In genomic region chr4:129584370-129584769, GRCm38 (mm10) we compare ENCODE assay signal across 10 mouse cellular contexts. TPM values are rescaled to one million over a fixed set of nuclear protein-coding genes. Genes with fewer than 3 reads are reported as not detected.
DNase-seq lines count a peak whose midpoint lies in the region; ATAC-seq lines count a peak whose summit lies in the region.
"Had no signal": no experiment of that assay in that cellular context is flagged by ENCODE, and none has a peak within 500 bp of the region (broad histone marks: within the 10 kb centered on the region; RNA-seq: fewer than 3 reads in every experiment).

No protein-coding gene starts in this region.

- peak overlapping the region; percentile 79 for H3K4me2 ChIP-seq in heart, embryonic 11.5 days
- H3K4me2 ChIP-seq in forebrain, embryonic 12.5 days, result peak overlapping the region; percentile 68
- H3K4me2 ChIP-seq in liver, embryonic 13.5 days, result peak overlapping the region; percentile 84

- peak overlapping the region; percentile 55 for H3K4me3 ChIP-seq in heart, embryonic 11.5 days (ENCODE audit: low read depth, low read length)
- H3K4me3 ChIP-seq in forebrain, embryonic 12.5 days (replicated peaks), result peak overlapping the region; percentile 44; the same call in 1 of the 2 replicates
- H3K4me3 ChIP-seq in liver, embryonic 13.5 days (replicated peaks), result peak overlapping the region; percentile 64

- H3K9ac ChIP-seq in heart, embryonic 11.5 days (ENCODE audit: low read depth, low read length), result peak overlapping the region; percentile 70
- H3K9ac ChIP-seq in forebrain, embryonic 12.5 days, result no peak overlapping the region
- peak overlapping the region; percentile 68 for H3K9ac ChIP-seq in liver, embryonic 13.5 days

- peak overlapping the region; percentile 62; the same call in 1 of the 2 replicates for H3K27ac ChIP-seq in heart, embryonic 11.5 days (ENCODE audit: low read depth, low read length)
- H3K27ac ChIP-seq in forebrain, embryonic 12.5 days, result no peak overlapping the region
- peak overlapping the region; percentile 87; the same call in 1 of the 2 replicates for H3K27ac ChIP-seq in liver, embryonic 13.5 days

- intact Hi-C loops in heart, postnatal 14 days (cut with DNase I), result loop anchor here (2.0 kb wide), 1 partner anchor 24 kb away; no protein-coding TSS in a partner anchor

- peaks cover 9% of the 10 kb centered on the region for H3K4me1 ChIP-seq in heart, embryonic 11.5 days (ENCODE audit: control insufficient read depth, insufficient read depth, low read length)
- H3K4me1 ChIP-seq in forebrain, embryonic 12.5 days, result peaks cover 9% of the 10 kb centered on the region
- H3K4me1 ChIP-seq in liver, embryonic 13.5 days (replicated peaks), result peaks cover 45% of the 10 kb centered on the region

- H3K36me3 ChIP-seq in heart, embryonic 11.5 days (ENCODE audit: control insufficient read depth, insufficient read depth, low read length), result no peaks in the 10 kb centered on the region
- no peaks in the 10 kb centered on the region for H3K36me3 ChIP-seq in forebrain, embryonic 12.5 days (replicated peaks)
- no peaks in the 10 kb centered on the region for H3K36me3 ChIP-seq in liver, embryonic 13.5 days

- no peak for ATAC-seq in heart, embryonic 11.5 days (replicated peaks; ENCODE audit: insufficient number of reproducible peaks, low FRiP score, low TSS enrichment)
- no peak for ATAC-seq in forebrain, embryonic 12.5 days (ENCODE audit: low FRiP score)
- ATAC-seq in liver, embryonic 13.5 days (ENCODE audit: low read depth), result no peak
- no peak for ATAC-seq in erythroblast, adult 5-6 weeks (replicated peaks; ENCODE audit: low FRiP score, poor library complexity, severe bottlenecking)

- no peaks in the 10 kb centered on the region for H3K27me3 ChIP-seq in heart, embryonic 11.5 days (ENCODE audit: control insufficient read depth, insufficient read depth, low read length)
- no peaks in the 10 kb centered on the region for H3K27me3 ChIP-seq in forebrain, embryonic 12.5 days
- no peaks in the 10 kb centered on the region for H3K27me3 ChIP-seq in liver, embryonic 13.5 days

- H3K9me3 ChIP-seq in heart, embryonic 11.5 days (replicated peaks; ENCODE audit: control insufficient read depth, low read length), result no peaks in the 10 kb centered on the region
- no peaks in the 10 kb centered on the region for H3K9me3 ChIP-seq in forebrain, embryonic 12.5 days
- H3K9me3 ChIP-seq in liver, embryonic 13.5 days (replicated peaks), result no peaks in the 10 kb centered on the region
- H3K9me3 ChIP-seq: G1E had no signal

- no peak for DNase-seq in heart, postnatal 14 days
- DNase-seq in A20 (ENCODE audit: low read depth, low spot score), result peak; percentile 82
- no peak for DNase-seq in liver, embryonic 13.5 days
- no peak for DNase-seq in left cerebral cortex, adult 8-10 months (ENCODE audit: low spot score in 2 of 2)
- DNase-seq in thymus, postnatal 14 days, result no peak

- 54% methylated on average over 1 of the region's 1 CpGs for WGBS in heart, embryonic 11.5 days (ENCODE audit: insufficient replicate concordance)
- WGBS in forebrain, embryonic 12.5 days, result 60% methylated on average over 1 of the region's 1 CpGs
- WGBS in liver, embryonic 13.5 days (ENCODE audit: insufficient replicate concordance), result 50% methylated on average over 1 of the region's 1 CpGs

RNA-seq across cellular contexts. Expression of gene Fam167b, which starts 6.0 kb away (rescaled TPM):
- polyA plus RNA-seq in heart, embryonic 11.5 days (2014; fragmentation: Nextera tagmentation; extraction: Ambion mirVana), result 3.6 TPM in 2 replicates
- total RNA-seq in heart, postnatal 14 days (2021), result under 1 TPM; 0.53 to 0.83 TPM
- 0.37 and 0.92 TPM in 2 replicates for polyA plus RNA-seq in forebrain, embryonic 12.5 days (2016; fragmentation: Nextera tagmentation; extraction: Ambion mirVana)
- polyA plus RNA-seq in liver, embryonic 13.5 days (2015; fragmentation: Nextera tagmentation; extraction: Ambion mirVana), result 6.6 and 6.9 TPM in 2 replicates
- 1 to 10 TPM in 3 of 4 experiments, not detected in 1; 1.0 to 1.4 (median 1.1) TPM for total RNA-seq in left cerebral cortex, adult 8-10 months (2022)
- total RNA-seq in erythroblast, adult 5-6 weeks (2015; ENCODE audit: low replicate concordance), result not detected in 2 replicates
- not detected in 2 replicates for total RNA-seq in erythroblast, adult 5-6 weeks (2017; ENCODE audit: low replicate concordance)
- total RNA-seq: G1E had no signal
- polyA plus RNA-seq: erythroblast, embryonic 14.5 days; G1E had no signal

RNA-seq across cellular contexts. Expression of gene Lck, which starts 10.9 kb away (rescaled TPM):
- polyA plus RNA-seq in heart, embryonic 11.5 days (2014; fragmentation: Nextera tagmentation; extraction: Ambion mirVana), result 3.6 and 4.6 TPM in 2 replicates
- 10 to 100 TPM in 1 of 2 experiments, 1 to 10 TPM in 1; 1.4 to 20.4 TPM for total RNA-seq in heart, postnatal 14 days (2021)
- polyA plus RNA-seq in forebrain, embryonic 12.5 days (2016; fragmentation: Nextera tagmentation; extraction: Ambion mirVana), result 9.0 and 9.3 TPM in 2 replicates
- polyA plus RNA-seq in liver, embryonic 13.5 days (2015; fragmentation: Nextera tagmentation; extraction: Ambion mirVana), result 3.5 and 3.8 TPM in 2 replicates
- total RNA-seq in left cerebral cortex, adult 8-10 months (2022), result 1 to 10 TPM; 2.3 to 4.5 (median 3.8) TPM
- total RNA-seq in erythroblast, adult 5-6 weeks (2015; ENCODE audit: low replicate concordance), result 2.9 TPM in 1 of 2 replicates, not detected in the other
- total RNA-seq in erythroblast, adult 5-6 weeks (2017; ENCODE audit: low replicate concordance), result 4.3 and 6.1 TPM in 2 replicates

RNA-seq across cellular contexts. Expression of gene Eif3i, which starts 16.1 kb away (rescaled TPM):
- 194 and 200 TPM in 2 replicates for polyA plus RNA-seq in heart, embryonic 11.5 days (2014; fragmentation: Nextera tagmentation; extraction: Ambion mirVana)
- total RNA-seq in heart, postnatal 14 days (2021), result 100 to 1,000 TPM; 114 to 128 TPM
- 204 and 212 TPM in 2 replicates for polyA plus RNA-seq in forebrain, embryonic 12.5 days (2016; fragmentation: Nextera tagmentation; extraction: Ambion mirVana)
- 211 and 222 TPM in 2 replicates for polyA plus RNA-seq in liver, embryonic 13.5 days (2015; fragmentation: Nextera tagmentation; extraction: Ambion mirVana)
- 100 to 1,000 TPM; 120 to 131 (median 124) TPM for total RNA-seq in left cerebral cortex, adult 8-10 months (2022)
- total RNA-seq in erythroblast, adult 5-6 weeks (2015; ENCODE audit: low replicate concordance), result 92.8 and 113 TPM in 2 replicates
- 50.9 and 56.7 TPM in 2 replicates for total RNA-seq in erythroblast, adult 5-6 weeks (2017; ENCODE audit: low replicate concordance)

RNA-seq across cellular contexts. Expression of gene Tmem234, which starts 16.1 kb away (rescaled TPM):
- polyA plus RNA-seq in heart, embryonic 11.5 days (2014; fragmentation: Nextera tagmentation; extraction: Ambion mirVana), result 170 and 177 TPM in 2 replicates
- total RNA-seq in heart, postnatal 14 days (2021), result 10 to 100 TPM; 46.8 to 51.3 TPM
- 161 and 163 TPM in 2 replicates for polyA plus RNA-seq in forebrain, embryonic 12.5 days (2016; fragmentation: Nextera tagmentation; extraction: Ambion mirVana)
- polyA plus RNA-seq in liver, embryonic 13.5 days (2015; fragmentation: Nextera tagmentation; extraction: Ambion mirVana), result 142 and 153 TPM in 2 replicates
- total RNA-seq in left cerebral cortex, adult 8-10 months (2022), result 10 to 100 TPM; 86.5 to 90.9 (median 89.3) TPM
- total RNA-seq in erythroblast, adult 5-6 weeks (2015; ENCODE audit: low replicate concordance), result 37.9 and 60.8 TPM in 2 replicates
- 82.2 and 119 TPM in 2 replicates for total RNA-seq in erythroblast, adult 5-6 weeks (2017; ENCODE audit: low replicate concordance)

RNA-seq across cellular contexts. Expression of gene Dcdc2b, which starts 29.7 kb away (rescaled TPM):
- 1.1 and 2.7 TPM in 2 replicates for polyA plus RNA-seq in heart, embryonic 11.5 days (2014; fragmentation: Nextera tagmentation; extraction: Ambion mirVana)
- 1 to 10 TPM; 1.2 TPM for total RNA-seq in heart, postnatal 14 days (2021)
- polyA plus RNA-seq in forebrain, embryonic 12.5 days (2016; fragmentation: Nextera tagmentation; extraction: Ambion mirVana), result 2.6 and 2.9 TPM in 2 replicates
- polyA plus RNA-seq in liver, embryonic 13.5 days (2015; fragmentation: Nextera tagmentation; extraction: Ambion mirVana), result 0.31 and 0.51 TPM in 2 replicates
- total RNA-seq in left cerebral cortex, adult 8-10 months (2022), result 1 to 10 TPM; 2.2 to 4.9 (median 3.9) TPM
- not detected in 2 replicates for total RNA-seq in erythroblast, adult 5-6 weeks (2015; ENCODE audit: low replicate concordance)
- not detected in 2 replicates for total RNA-seq in erythroblast, adult 5-6 weeks (2017; ENCODE audit: low replicate concordance)
- polyA plus RNA-seq: erythroblast, embryonic 14.5 days had no signal
